Mouse (Mus musculus): ENCODE data around the gene Alox8. TPM values are rescaled to one million over a fixed set of nuclear protein-coding genes. Genes with fewer than 3 reads are reported as not detected.

The Alox8 gene
- 2.2 and 2.7 TPM in 2 replicates for polyA plus RNA-seq (2012; rRNA removed)

DNA sequence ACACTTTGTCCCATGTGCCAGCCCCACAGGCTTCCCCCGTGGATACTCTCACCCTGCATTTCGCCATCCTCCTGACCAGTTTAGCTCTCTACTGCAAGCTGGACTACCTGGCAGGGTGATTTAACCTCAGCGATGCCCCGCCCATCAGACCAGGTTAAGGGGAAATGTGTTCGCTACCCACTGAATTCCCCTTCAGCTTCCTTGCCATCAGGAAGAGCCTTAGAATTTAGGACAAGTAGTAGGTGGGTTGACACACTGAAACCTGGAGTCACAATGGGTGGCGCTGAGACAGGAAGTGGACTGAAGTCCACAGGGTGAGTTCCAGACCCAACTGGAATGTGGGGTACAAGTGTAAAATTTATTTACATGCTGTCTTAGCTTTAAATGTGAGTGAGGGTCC lies at the start of gene Alox8:
TSS of gene Alox8 (minus strand) at position 101 of the 400 bp plus-strand sequence.
- Histone ChIP-seq H3K4me1 (ENCODE audit: control insufficient read depth, insufficient read depth, low read length) (no peaks in the 10 kb centered on the region), H3K27ac (ENCODE audit: insufficient read depth, low read length) (no peak within 1 kb of the TSS), H3K4me3 (ENCODE audit: insufficient read depth, low read length) (peak within 1 kb of the TSS; percentile 22)
- no peak for TF ChIP-seq POLR2A (IDR thresholded peaks at IDR 0.05; ENCODE audit: extremely low read depth, insufficient read depth, low read length)
- TF ChIP-seq CTCF (IDR thresholded peaks at IDR 0.05; ENCODE audit: extremely low read depth, insufficient read depth, low read length), result no peak

DNA sequence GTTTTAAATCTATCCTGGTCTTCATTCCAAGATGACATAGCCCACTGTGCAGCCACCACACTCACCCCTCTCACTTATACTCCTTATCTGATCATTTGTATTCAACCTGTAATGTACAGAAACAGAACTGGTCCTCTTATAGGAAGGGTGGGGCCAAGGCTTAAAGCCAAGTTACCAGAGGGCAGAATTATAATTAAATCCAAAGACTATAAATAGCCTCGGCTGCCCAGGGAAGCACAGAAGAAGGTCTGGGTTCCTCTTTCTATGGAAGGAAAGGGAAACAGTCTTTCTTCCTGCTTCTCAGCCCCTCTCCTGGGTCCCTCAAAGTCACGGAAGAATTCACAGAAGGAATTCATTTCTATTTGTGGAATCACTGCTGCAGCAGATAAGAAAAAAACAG lies 48.0 kb upstream of the Alox8 start:
- TF ChIP-seq CTCF (IDR thresholded peaks at IDR 0.05; ENCODE audit: extremely low read depth, insufficient read depth, low read length), result no peak
- TF ChIP-seq POLR2A (IDR thresholded peaks at IDR 0.05; ENCODE audit: extremely low read depth, insufficient read depth, low read length), result no peak
- H3K27ac ChIP-seq (ENCODE audit: insufficient read depth, low read length), result no peak overlapping the region
- no peaks in the 10 kb centered on the region for H3K4me1 ChIP-seq (ENCODE audit: control insufficient read depth, insufficient read depth, low read length)
- H3K4me3 ChIP-seq (ENCODE audit: insufficient read depth, low read length), result no peak overlapping the region

DNA sequence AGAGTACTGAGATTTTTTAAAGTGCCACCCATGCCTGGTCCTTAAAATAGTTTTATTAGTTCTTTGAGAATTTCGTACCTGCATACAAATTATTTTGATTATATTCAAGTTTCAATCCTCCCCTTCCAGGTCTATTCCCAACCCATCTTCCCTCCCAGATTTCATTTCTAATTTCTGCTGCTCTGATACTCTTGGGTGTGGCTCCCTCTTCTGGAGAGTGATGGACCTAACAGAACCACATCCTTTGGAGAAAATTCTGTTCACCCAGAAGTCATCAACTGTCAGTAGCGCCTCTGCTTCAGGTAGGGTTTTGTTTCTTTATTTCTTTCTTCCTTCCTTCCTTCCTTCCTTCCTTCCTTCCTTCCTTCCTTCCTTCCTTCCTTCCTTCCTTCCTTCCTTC lies 47.3 kb upstream of the Alox8 start:
- no peaks in the 10 kb centered on the region for H3K4me1 ChIP-seq (ENCODE audit: control insufficient read depth, insufficient read depth, low read length)
- TF ChIP-seq POLR2A (IDR thresholded peaks at IDR 0.05; ENCODE audit: extremely low read depth, insufficient read depth, low read length) (no peak), CTCF (IDR thresholded peaks at IDR 0.05; ENCODE audit: extremely low read depth, insufficient read depth, low read length) (peak; percentile 79)
- no peak overlapping the region for H3K4me3 ChIP-seq (ENCODE audit: insufficient read depth, low read length)
- H3K27ac ChIP-seq (ENCODE audit: insufficient read depth, low read length), result no peak overlapping the region

DNA sequence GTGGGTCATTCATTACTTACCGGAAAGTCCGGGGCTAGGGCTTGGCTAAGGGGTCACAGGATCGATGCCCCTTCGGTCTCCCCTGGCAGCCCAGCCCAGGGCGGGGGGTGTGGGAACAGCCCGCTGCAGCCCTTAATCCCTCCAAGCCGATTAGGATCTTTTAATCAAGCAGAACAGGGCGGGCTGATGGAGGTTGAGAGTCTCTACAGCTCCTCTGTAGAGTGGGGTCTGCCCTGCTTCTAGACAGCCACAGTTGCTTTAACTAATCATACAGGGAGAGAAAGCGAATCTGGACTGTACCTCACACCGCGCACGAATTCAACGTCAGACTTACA lies 39.2 kb upstream of the Alox8 start, which contains the start of gene Gucy2e:
TSS of gene Gucy2e (minus strand) at position 111 of the 335 bp plus-strand sequence.
- Histone ChIP-seq H3K27ac (ENCODE audit: insufficient read depth, low read length) (no peak within 1 kb of the TSS), H3K4me3 (ENCODE audit: insufficient read depth, low read length) (peak within 1 kb of the TSS; percentile 45), H3K4me1 (ENCODE audit: control insufficient read depth, insufficient read depth, low read length) (no peaks in the 10 kb centered on the region)
- TF ChIP-seq POLR2A (IDR thresholded peaks at IDR 0.05; ENCODE audit: extremely low read depth, insufficient read depth, low read length), result no peak
- TF ChIP-seq CTCF (IDR thresholded peaks at IDR 0.05; ENCODE audit: extremely low read depth, insufficient read depth, low read length), result no peak

DNA sequence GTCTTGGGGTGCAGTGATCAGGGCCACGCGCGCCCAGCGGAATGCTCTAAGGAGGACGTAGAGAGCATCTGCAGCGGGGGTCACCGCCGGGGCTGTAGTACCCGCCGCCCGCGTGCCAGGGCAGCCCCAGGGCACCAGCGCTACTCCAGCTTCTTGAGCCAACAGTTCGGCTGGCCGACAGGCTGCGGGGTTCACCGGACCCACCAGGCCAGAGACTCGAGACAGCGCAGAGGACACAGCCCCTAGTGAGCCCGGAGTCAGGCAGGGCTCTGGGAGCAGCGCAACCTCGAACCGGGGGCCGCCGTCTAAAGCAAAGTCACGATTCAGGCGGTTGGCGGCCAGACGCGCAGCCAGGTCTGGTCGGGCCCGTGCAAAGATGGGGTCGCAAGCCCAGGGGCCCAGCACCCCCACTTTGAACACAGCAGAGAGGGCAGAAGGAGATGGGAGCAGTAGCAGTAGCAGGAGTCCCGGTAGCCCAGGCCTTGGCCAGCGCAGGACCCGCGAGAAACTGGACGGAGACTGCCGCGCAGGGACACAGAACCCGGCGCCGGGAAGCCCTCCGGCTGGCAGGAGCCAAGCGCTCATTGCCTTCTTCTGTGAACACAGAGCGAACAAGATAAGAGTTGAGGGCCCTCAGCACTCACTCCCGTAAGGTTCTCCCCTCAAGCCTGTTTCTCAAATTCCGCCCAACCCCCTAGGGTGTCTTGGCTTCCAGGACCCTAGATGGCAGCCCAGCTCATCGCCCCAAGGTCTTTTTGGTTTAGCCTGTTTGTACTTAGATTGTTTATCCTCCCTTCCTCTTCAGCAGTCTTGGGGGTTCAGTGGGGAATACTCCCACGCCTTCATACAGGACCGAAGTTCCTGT lies 38.6 kb upstream of the Alox8 start:
- H3K4me1 ChIP-seq (ENCODE audit: control insufficient read depth, insufficient read depth, low read length), result no peaks in the 10 kb centered on the region
- no peak overlapping the region for H3K27ac ChIP-seq (ENCODE audit: insufficient read depth, low read length)
- H3K4me3 ChIP-seq (ENCODE audit: insufficient read depth, low read length), result peak overlapping the region; percentile 45
- no peak for TF ChIP-seq POLR2A (IDR thresholded peaks at IDR 0.05; ENCODE audit: extremely low read depth, insufficient read depth, low read length)
- no peak for TF ChIP-seq CTCF (IDR thresholded peaks at IDR 0.05; ENCODE audit: extremely low read depth, insufficient read depth, low read length)

DNA sequence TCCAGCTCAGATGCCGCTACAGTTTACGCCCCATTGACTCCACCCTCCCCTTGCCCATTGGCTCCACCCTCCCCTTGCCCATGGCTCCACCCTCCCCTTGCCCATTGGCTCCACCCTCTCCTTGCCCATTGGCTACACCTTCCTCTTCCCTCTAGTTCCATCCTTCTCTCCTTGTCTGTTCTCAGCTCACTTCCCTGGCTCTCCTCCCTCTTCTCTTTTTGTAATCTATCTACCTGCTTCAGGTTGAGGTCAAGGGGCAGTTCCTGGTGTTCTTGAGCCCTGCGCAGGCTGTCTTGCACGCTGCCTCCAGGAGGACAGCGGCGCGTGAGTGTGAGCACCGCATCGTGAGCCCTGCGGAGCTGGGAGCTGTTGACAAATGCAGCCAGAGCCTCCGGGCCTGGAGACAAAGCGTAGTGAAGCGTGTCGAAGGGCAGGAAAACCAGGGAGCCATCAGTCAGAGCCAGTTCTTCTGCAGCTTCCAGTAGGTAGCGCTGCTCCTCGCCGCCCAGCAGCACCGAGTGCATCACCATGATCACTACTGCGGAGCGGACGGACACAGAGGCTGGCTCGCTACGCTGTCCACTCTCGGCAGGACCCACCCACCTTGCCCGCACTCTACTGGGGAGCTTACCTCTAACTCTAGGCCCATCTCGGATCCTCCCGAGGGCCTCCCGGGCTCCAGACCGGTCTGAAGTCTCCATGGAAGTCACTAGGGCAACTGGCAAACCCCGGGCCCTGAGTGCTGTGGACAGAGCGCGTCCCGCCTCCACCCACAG lies 37.8 kb upstream of the Alox8 start:
- H3K4me1 ChIP-seq (ENCODE audit: control insufficient read depth, insufficient read depth, low read length), result no peaks in the 10 kb centered on the region
- TF ChIP-seq POLR2A (IDR thresholded peaks at IDR 0.05; ENCODE audit: extremely low read depth, insufficient read depth, low read length) (peak; percentile 61; the same call in 1 of the 2 replicates), CTCF (IDR thresholded peaks at IDR 0.05; ENCODE audit: extremely low read depth, insufficient read depth, low read length) (peak; percentile 26; the same call in 1 of the 2 replicates)
- peak overlapping the region; percentile 45 for H3K4me3 ChIP-seq (ENCODE audit: insufficient read depth, low read length)
- no peak overlapping the region; the same call in 1 of the 2 replicates for H3K27ac ChIP-seq (ENCODE audit: insufficient read depth, low read length)

DNA sequence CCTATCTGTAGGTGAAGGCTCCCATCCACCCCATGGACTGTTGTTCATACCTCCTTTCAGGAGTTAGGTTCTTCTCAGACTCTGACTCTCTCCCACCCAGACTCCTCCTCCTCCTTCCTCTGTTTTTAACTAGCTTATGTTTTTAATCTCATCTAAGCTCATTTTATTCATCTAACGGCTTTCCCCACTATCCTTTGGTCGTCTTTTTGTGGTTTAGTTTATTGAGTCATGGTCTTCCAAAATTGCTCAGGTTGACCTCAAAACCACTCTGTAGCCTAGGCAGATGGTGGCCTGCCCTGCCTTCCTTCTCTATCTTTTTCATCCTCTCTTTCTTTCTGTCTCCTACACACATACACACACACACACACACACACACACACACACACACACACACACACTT lies 35.5 kb upstream of the Alox8 start:
- no peak overlapping the region for H3K4me3 ChIP-seq (ENCODE audit: insufficient read depth, low read length)
- no peak overlapping the region for H3K27ac ChIP-seq (ENCODE audit: insufficient read depth, low read length)
- TF ChIP-seq POLR2A (IDR thresholded peaks at IDR 0.05; ENCODE audit: extremely low read depth, insufficient read depth, low read length) (no peak), CTCF (IDR thresholded peaks at IDR 0.05; ENCODE audit: extremely low read depth, insufficient read depth, low read length) (no peak)
- H3K4me1 ChIP-seq (ENCODE audit: control insufficient read depth, insufficient read depth, low read length), result no peaks in the 10 kb centered on the region

DNA sequence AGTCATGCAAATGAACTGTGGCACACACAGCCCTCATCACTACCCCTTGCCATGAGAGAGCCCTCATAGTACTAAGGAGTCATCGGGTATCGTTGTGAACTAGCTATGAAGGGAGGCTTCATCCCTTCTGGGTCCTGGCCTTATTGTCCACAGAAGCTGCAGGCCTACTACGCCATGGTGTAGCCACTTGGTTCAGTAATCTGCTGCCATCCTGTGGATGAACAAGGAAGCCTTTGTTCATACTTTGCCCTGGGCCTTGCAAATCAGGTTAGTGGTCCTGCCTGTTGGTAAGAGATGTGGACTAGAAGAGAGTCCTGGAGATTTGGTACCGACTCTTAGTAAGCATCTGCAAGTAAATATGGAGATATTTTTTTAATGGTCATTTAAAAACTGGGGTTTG lies 32.8 kb upstream of the Alox8 start:
- peak; percentile 37; the same call in 1 of the 2 replicates for TF ChIP-seq CTCF (IDR thresholded peaks at IDR 0.05; ENCODE audit: extremely low read depth, insufficient read depth, low read length)
- TF ChIP-seq POLR2A (IDR thresholded peaks at IDR 0.05; ENCODE audit: extremely low read depth, insufficient read depth, low read length), result no peak
- H3K4me1 ChIP-seq (ENCODE audit: control insufficient read depth, insufficient read depth, low read length), result no peaks in the 10 kb centered on the region
- no peak overlapping the region for H3K4me3 ChIP-seq (ENCODE audit: insufficient read depth, low read length)
- no peak overlapping the region for H3K27ac ChIP-seq (ENCODE audit: insufficient read depth, low read length)

DNA sequence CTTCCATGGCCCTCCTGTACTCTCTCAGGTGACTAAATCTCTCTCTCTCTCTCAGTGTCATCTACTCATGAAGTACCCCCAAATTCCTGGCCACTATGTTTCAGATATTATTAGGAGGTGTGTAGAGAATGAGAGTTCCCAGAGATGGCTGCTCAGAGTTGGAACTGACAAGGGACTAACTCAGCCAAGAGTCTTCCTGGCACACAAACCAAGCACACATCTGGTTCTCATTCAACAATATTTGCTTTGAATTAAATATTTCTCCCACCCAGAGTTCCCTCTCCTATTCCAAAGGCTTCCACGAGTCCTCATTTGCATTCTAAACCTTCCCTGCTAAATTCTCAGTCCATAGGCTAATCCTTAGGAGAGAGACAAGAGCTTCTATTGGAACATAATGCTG lies 28.1 kb upstream of the Alox8 start:
- H3K27ac ChIP-seq (ENCODE audit: insufficient read depth, low read length), result no peak overlapping the region
- H3K4me1 ChIP-seq (ENCODE audit: control insufficient read depth, insufficient read depth, low read length), result no peaks in the 10 kb centered on the region
- TF ChIP-seq CTCF (IDR thresholded peaks at IDR 0.05; ENCODE audit: extremely low read depth, insufficient read depth, low read length) (no peak), POLR2A (IDR thresholded peaks at IDR 0.05; ENCODE audit: extremely low read depth, insufficient read depth, low read length) (no peak)
- no peak overlapping the region for H3K4me3 ChIP-seq (ENCODE audit: insufficient read depth, low read length)

Measured in cortical plate, adult 2 months (tissue).